ENCODE assay signal across 8 mouse cellular contexts in the genomic region with DNA sequence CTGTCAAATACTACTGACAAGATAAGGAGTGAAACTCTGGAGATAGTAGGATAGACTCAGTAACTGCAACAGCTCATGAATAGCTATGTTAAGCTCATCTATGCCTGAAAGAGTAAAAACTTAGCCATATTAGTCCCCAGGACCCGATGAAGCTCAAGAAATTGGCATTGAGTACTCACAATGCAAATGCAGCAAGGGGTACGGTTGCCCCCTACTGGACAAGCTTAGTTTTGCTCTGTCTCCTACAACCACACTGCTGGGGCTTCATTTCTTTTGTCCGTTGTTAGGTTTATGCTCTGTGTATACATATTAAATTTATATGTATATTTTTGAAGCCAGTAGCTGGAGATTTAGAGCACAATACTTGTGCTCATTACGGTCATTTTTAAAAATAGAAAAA.
A peak's percentile ranks its signal among the peaks of the same experiment; 100 is the strongest.
DNase-seq lines count a peak whose midpoint lies in the region; ATAC-seq lines count a peak whose summit lies in the region.
"Had no signal": no experiment of that assay in that cellular context is flagged by ENCODE, and none has a peak within 500 bp of the region (broad histone marks: within the 10 kb centered on the region; RNA-seq: fewer than 3 reads in every experiment).

No protein-coding gene starts in this region.

- no peak overlapping the region for H3K4me3 ChIP-seq in hindbrain, embryonic 14.5 days (replicated peaks; ENCODE audit: low read length)
- no peak overlapping the region for H3K4me3 ChIP-seq in hindbrain, embryonic 10.5 days
- no peak overlapping the region for H3K4me3 ChIP-seq in midbrain, embryonic 14.5 days (replicated peaks; ENCODE audit: low read depth, low read length)
- H3K4me3 ChIP-seq in midbrain, embryonic 15.5 days = no peak overlapping the region
- H3K4me3 ChIP-seq: heart, embryonic 15.5 days had no signal

- H3K36me3 ChIP-seq in hindbrain, embryonic 14.5 days (replicated peaks; ENCODE audit: control insufficient read depth, insufficient read depth) = no peaks in the 10 kb centered on the region
- no peaks in the 10 kb centered on the region for H3K36me3 ChIP-seq in hindbrain, embryonic 10.5 days
- no peaks in the 10 kb centered on the region for H3K36me3 ChIP-seq in midbrain, embryonic 14.5 days (ENCODE audit: control insufficient read depth, insufficient read depth, low read length)
- no peaks in the 10 kb centered on the region for H3K36me3 ChIP-seq in midbrain, embryonic 15.5 days (replicated peaks)
- H3K36me3 ChIP-seq: heart, embryonic 15.5 days had no signal

- ATAC-seq in hindbrain, embryonic 14.5 days (ENCODE audit: low FRiP score) = no peak
- no peak for ATAC-seq in midbrain, embryonic 14.5 days (ENCODE audit: low FRiP score, low TSS enrichment)
- ATAC-seq in midbrain, embryonic 15.5 days (replicated peaks) = no peak
- no peak for ATAC-seq in erythroblast, adult 5-6 weeks (replicated peaks; ENCODE audit: low FRiP score, poor library complexity, severe bottlenecking)

- no peaks in the 10 kb centered on the region for H3K27me3 ChIP-seq in hindbrain, embryonic 14.5 days (ENCODE audit: control insufficient read depth, insufficient read depth, low read length)
- H3K27me3 ChIP-seq in hindbrain, embryonic 10.5 days (ENCODE audit: insufficient read depth, poor library complexity, severe bottlenecking) = no peaks in the 10 kb centered on the region
- no peaks in the 10 kb centered on the region for H3K27me3 ChIP-seq in midbrain, embryonic 14.5 days (ENCODE audit: control insufficient read depth, insufficient read depth, low read length)
- H3K27me3 ChIP-seq in midbrain, embryonic 15.5 days (replicated peaks) = no peaks in the 10 kb centered on the region
- H3K27me3 ChIP-seq: heart, embryonic 15.5 days had no signal

- peak; percentile 24 for DNase-seq in hindbrain, embryonic 14.5 days (ENCODE audit: low spot score)
- DNase-seq in hindbrain, embryonic 10.5 days (ENCODE audit: low spot score) = no peak
- DNase-seq in midbrain, embryonic 14.5 days = peak; percentile 1
- peak; percentile 32 for DNase-seq in ZHBTc4 (ENCODE audit: low read depth, low spot score)
- peak; percentile 20 to 33 for DNase-seq in right cerebral cortex, postnatal 10 days (ENCODE audit: low spot score in 2 of 2)

- no peak overlapping the region for H3K4me2 ChIP-seq in hindbrain, embryonic 14.5 days (replicated peaks)
- no peak overlapping the region for H3K4me2 ChIP-seq in midbrain, embryonic 14.5 days (ENCODE audit: low read length)
- no peak overlapping the region for H3K4me2 ChIP-seq in midbrain, embryonic 15.5 days
- H3K4me2 ChIP-seq: heart, embryonic 15.5 days had no signal

- no peak overlapping the region for H3K27ac ChIP-seq in hindbrain, embryonic 14.5 days
- no peak overlapping the region for H3K27ac ChIP-seq in hindbrain, embryonic 10.5 days
- no peak overlapping the region for H3K27ac ChIP-seq in midbrain, embryonic 14.5 days (replicated peaks; ENCODE audit: low read depth, low read length)
- no peak overlapping the region for H3K27ac ChIP-seq in midbrain, embryonic 15.5 days
- H3K27ac ChIP-seq: heart, embryonic 15.5 days had no signal

- 0 out of 2 replicates have a peak, but pooled peaks cover 3% of the 10 kb centered on the region for H3K9me3 ChIP-seq in hindbrain, embryonic 14.5 days (ENCODE audit: control insufficient read depth, low read length)
- H3K9me3 ChIP-seq in hindbrain, embryonic 10.5 days = peaks cover 40% of the 10 kb centered on the region
- H3K9me3 ChIP-seq in midbrain, embryonic 14.5 days (ENCODE audit: control insufficient read depth, low read length) = peaks cover 9% of the 10 kb centered on the region; the same call in 1 of the 2 replicates
- no peaks in the 10 kb centered on the region for H3K9me3 ChIP-seq in midbrain, embryonic 15.5 days
- H3K9me3 ChIP-seq: heart, embryonic 15.5 days had no signal

- H3K9ac ChIP-seq in hindbrain, embryonic 14.5 days = no peak overlapping the region
- no peak overlapping the region for H3K9ac ChIP-seq in midbrain, embryonic 14.5 days (replicated peaks; ENCODE audit: low read length)
- H3K9ac ChIP-seq in midbrain, embryonic 15.5 days = no peak overlapping the region
- H3K9ac ChIP-seq: heart, embryonic 15.5 days had no signal

- no peaks in the 10 kb centered on the region for H3K4me1 ChIP-seq in hindbrain, embryonic 14.5 days (replicated peaks; ENCODE audit: control insufficient read depth, insufficient read depth, low read length)
- no peaks in the 10 kb centered on the region for H3K4me1 ChIP-seq in hindbrain, embryonic 10.5 days (replicated peaks)
- H3K4me1 ChIP-seq in midbrain, embryonic 14.5 days (ENCODE audit: control insufficient read depth, insufficient read depth, low read length) = no peaks in the 10 kb centered on the region
- H3K4me1 ChIP-seq in midbrain, embryonic 15.5 days = no peaks in the 10 kb centered on the region
- H3K4me1 ChIP-seq: heart, embryonic 15.5 days had no signal

- 80% methylated on average over 4 of the region's 4 CpGs for WGBS in hindbrain, embryonic 14.5 days
- 83% methylated on average over 4 of the region's 4 CpGs for WGBS in hindbrain, embryonic 10.5 days
- 90% methylated on average over 4 of the region's 4 CpGs for WGBS in midbrain, embryonic 14.5 days
- 85% methylated on average over 4 of the region's 4 CpGs for WGBS in midbrain, embryonic 15.5 days
